Mouse (Mus musculus) hindbrain, embryonic 13.5 days (tissue): ENCODE results near the gene Gm49396. TPM values are rescaled to one million over a fixed set of nuclear protein-coding genes. Genes with fewer than 3 reads are reported as not detected.

ENCODE experiments used
- ATAC-seq: fragments of 200-750 bp; cut with Nextera tagmentation; 2 replicates; pipeline ENCODE4 v1.8.0; 2017; ENCODE audit warnings: moderate TSS enrichment; ENCODE audit not compliant: low FRiP score
- H3K27ac ChIP-seq: fragments of 300-500 bp; sonication (generic); 2 replicates; pipeline ENCODE4 v1.5.1; 2015; ENCODE audit warnings: inconsistent platforms, mild to moderate bottlenecking, moderate library complexity
- H3K27me3 ChIP-seq: fragments of 300-500 bp; sonication (generic); 2 replicates; pipeline ENCODE4 v1.6.1; 2015; ENCODE audit warnings: mild to moderate bottlenecking, inconsistent platforms
- H3K36me3 ChIP-seq: fragments of 300-500 bp; sonication (generic); 2 replicates; pipeline ENCODE4 v1.6.1; 2015; ENCODE audit warnings: mild to moderate bottlenecking, inconsistent platforms
- H3K4me1 ChIP-seq: fragments of 300-500 bp; sonication (generic); replicated peaks from 2 replicates; pipeline ENCODE4 v1.6.1; 2015; ENCODE audit warnings: inconsistent platforms
- H3K4me2 ChIP-seq: fragments of 300-500 bp; sonication (generic); 2 replicates; pipeline ENCODE4 v1.6.1; 2015; ENCODE audit warnings: inconsistent platforms, mild to moderate bottlenecking, moderate library complexity
- H3K4me3 ChIP-seq: fragments of 300-500 bp; sonication (generic); 2 replicates; pipeline ENCODE4 v1.5.1; 2015; ENCODE audit warnings: mild to moderate bottlenecking, inconsistent platforms
- H3K9ac ChIP-seq: fragments of 300-500 bp; sonication (generic); 2 replicates; pipeline ENCODE4 v1.6.1; 2015; ENCODE audit warnings: mild to moderate bottlenecking, inconsistent platforms
- H3K9me3 ChIP-seq: fragments of 300-500 bp; sonication (generic); 2 replicates; pipeline ENCODE4 v1.6.1; 2016; ENCODE audit warnings: inconsistent platforms
- WGBS: fragments of 180-500 bp; shearing (Covaris S2); methylation state at CpG from one replicate; pipeline ENCODE4 v1.1.7; 2015; 5-methylcytosine and 5-hydroxymethylcytosine counted together
- microRNA-seq: library from miRNA; unstranded; fragments of <30 nt; microRNA quantifications from one replicate; pipeline ENCODE4, GENCODE M21; 2016
- polyA plus RNA-seq: library from polyadenylated mRNA; unstranded; fragments of >200 nt; fragmentation: Nextera tagmentation; extraction: Ambion mirVana; gene quantifications from 2 replicates; pipeline ENCODE4 v1.2.1, GENCODE M21; 2015

Gene Gm49396
- polyA plus RNA-seq, 1 experiment from 2014 or later: 19.8 TPM

GRCm38 (mm10) chr7:30608476-30608875, 45.3 kb downstream of the Gm49396 start:
- H3K27ac ChIP-seq: no peak overlapping the region
- H3K27me3 ChIP-seq: no peaks in the 10 kb centered on the region
- no peak overlapping the region for H3K4me2 ChIP-seq
- ATAC-seq: no peak
- H3K9me3 ChIP-seq: no peaks in the 10 kb centered on the region
- WGBS: 54% methylated on average over 16 of the region's 16 CpGs
- no peaks in the 10 kb centered on the region for H3K4me1 ChIP-seq
- no peak overlapping the region for H3K9ac ChIP-seq
- no peak overlapping the region for H3K4me3 ChIP-seq
- H3K36me3 ChIP-seq: no peaks in the 10 kb centered on the region

- Histone ChIP-seq H3K4me2 (no peak overlapping the region), H3K4me3 (no peak overlapping the region), H3K27me3 (no peaks in the 10 kb centered on the region), H3K9ac (no peak overlapping the region), H3K27ac (no peak overlapping the region), H3K36me3 (peaks cover 2% of the 10 kb centered on the region; the same call in 1 of the 2 replicates), H3K4me1 (no peaks in the 10 kb centered on the region), H3K9me3 (no peaks in the 10 kb centered on the region)
- WGBS: 66% methylated on average over 7 of the region's 7 CpGs
- ATAC-seq: no peak
These were observed 46.9 kb downstream of the Gm49396 start for GRCm38 (mm10) chr7:30610043-30610442.

- no peak; the same call in 1 of the 2 replicates for ATAC-seq
- Histone ChIP-seq H3K36me3 (peaks cover 29% of the 10 kb centered on the region), H3K4me1 (no peaks in the 10 kb centered on the region), H3K9me3 (no peaks in the 10 kb centered on the region), H3K9ac (0 out of 2 replicates have a peak within 1 kb of the TSS, but pooled peaks have one; percentile 13), H3K4me2 (no peak within 1 kb of the TSS), H3K27me3 (no peaks in the 10 kb centered on the region), H3K27ac (no peak within 1 kb of the TSS), H3K4me3 (no peak within 1 kb of the TSS)
- WGBS: 75% methylated on average over 8 of the region's 8 CpGs
These were observed 49.7 kb downstream of the Gm49396 start, which contains the start of gene Upk1a for GRCm38 (mm10) chr7:30612654-30613402. TSS of gene Upk1a (minus strand) at chr7:30612847.

GRCm38 (mm10) chr7:30613529-30614112, 50.5 kb downstream of the Gm49396 start:
- ATAC-seq: no peak
- H3K27me3 ChIP-seq: no peaks in the 10 kb centered on the region
- no peak overlapping the region for H3K9ac ChIP-seq
- H3K4me1 ChIP-seq: no peaks in the 10 kb centered on the region
- no peak overlapping the region for H3K4me2 ChIP-seq
- H3K27ac ChIP-seq: no peak overlapping the region
- no peak overlapping the region for H3K4me3 ChIP-seq
- WGBS: 22% methylated on average over 14 of the region's 14 CpGs
- H3K36me3 ChIP-seq: peaks cover 37% of the 10 kb centered on the region
- H3K9me3 ChIP-seq: no peaks in the 10 kb centered on the region

- WGBS: 88% methylated on average over 2 of the region's 2 CpGs
- H3K27ac ChIP-seq: no peak overlapping the region
These were observed 51.3 kb downstream of the Gm49396 start for GRCm38 (mm10) chr7:30614454-30614853.

GRCm38 (mm10) chr7:30615049-30615760, 52.1 kb downstream of the Gm49396 start:
- 54% methylated on average over 5 of the region's 5 CpGs for WGBS
- Histone ChIP-seq H3K27me3 (no peaks in the 10 kb centered on the region), H3K4me3 (no peak overlapping the region), H3K9ac (no peak overlapping the region), H3K4me1 (no peaks in the 10 kb centered on the region), H3K27ac (no peak overlapping the region), H3K4me2 (no peak overlapping the region), H3K36me3 (peaks cover 48% of the 10 kb centered on the region), H3K9me3 (no peaks in the 10 kb centered on the region)
- 0 out of 2 replicates have a peak, but pooled peaks have one; percentile 44 for ATAC-seq

More at GRCm38 (mm10) chr7:30614454-30614853, 51.3 kb downstream of the Gm49396 start:
- Histone ChIP-seq H3K9me3 (no peaks in the 10 kb centered on the region), H3K9ac (no peak overlapping the region), H3K4me1 (no peaks in the 10 kb centered on the region), H3K4me3 (no peak overlapping the region), H3K27me3 (no peaks in the 10 kb centered on the region), H3K4me2 (no peak overlapping the region), H3K36me3 (peaks cover 46% of the 10 kb centered on the region)
- no peak for ATAC-seq

Small RNA genes lying within 50 kb of the gene (microRNA-seq; reads per million reads assigned to microRNA genes)
- gene Gm38670 (not detected), gene Mir3569 (not detected)

Other genes with a start within 250 kb of the Gm49396 start
- gene Syne4, start 248.5 kb upstream of the Gm49396 start, polyA plus RNA-seq: 13.1 and 16.8 TPM in 2 replicates
- 0.36 TPM in 1 of 2 replicates, not detected in the other for gene E130208F15Rik, start 241.6 kb upstream of the Gm49396 start, polyA plus RNA-seq
- 21.4 and 21.6 TPM in 2 replicates for gene Sdhaf1, start 239.4 kb upstream of the Gm49396 start, polyA plus RNA-seq
- gene Lrfn3, start 200.6 kb upstream of the Gm49396 start, polyA plus RNA-seq: 13.2 and 13.4 TPM in 2 replicates
- gene Tyrobp, start 149.6 kb upstream of the Gm49396 start, polyA plus RNA-seq: 29.8 and 38.1 TPM in 2 replicates
- 0.52 and 0.88 TPM in 2 replicates for gene Hcst, start 143.5 kb upstream of the Gm49396 start, polyA plus RNA-seq
- gene Nfkbid, start 141.6 kb upstream of the Gm49396 start, polyA plus RNA-seq: 2.0 TPM in 2 replicates
- gene Aplp1, start 117.8 kb upstream of the Gm49396 start, polyA plus RNA-seq: 583 and 599 TPM in 2 replicates
- 6.6 and 10.0 TPM in 2 replicates for gene Kirrel2, start 105.7 kb upstream of the Gm49396 start, polyA plus RNA-seq
- 0.94 and 1.8 TPM in 2 replicates for gene Nphs1, start 105.0 kb upstream of the Gm49396 start, polyA plus RNA-seq
- gene Prodh2, start 69.7 kb upstream of the Gm49396 start, polyA plus RNA-seq: not detected in 2 replicates
- gene Arhgap33, start 28.3 kb upstream of the Gm49396 start, polyA plus RNA-seq: 103 and 111 TPM in 2 replicates
- gene Hspb6, start 11.2 kb upstream of the Gm49396 start, polyA plus RNA-seq: 7.8 and 7.9 TPM in 2 replicates
- 8.1 and 8.4 TPM in 2 replicates for gene Proser3, start 11.0 kb upstream of the Gm49396 start, polyA plus RNA-seq
- 51.7 and 57.9 TPM in 2 replicates for gene Lin37, start 3.5 kb upstream of the Gm49396 start, polyA plus RNA-seq
- 98.9 and 105 TPM in 2 replicates for gene U2af1l4, start within 50 bp of the Gm49396 start, polyA plus RNA-seq
- 134 and 139 TPM in 2 replicates for gene Psenen, start 283 bp downstream of the Gm49396 start, polyA plus RNA-seq
- gene Igflr1, start 2.1 kb downstream of the Gm49396 start, polyA plus RNA-seq: 5.3 and 6.1 TPM in 2 replicates
- 10.7 and 11.3 TPM in 2 replicates for gene Kmt2b, start 25.4 kb downstream of the Gm49396 start, polyA plus RNA-seq
- 0.21 and 0.25 TPM in 2 replicates for gene Zbtb32, start 35.6 kb downstream of the Gm49396 start, polyA plus RNA-seq
- 0.49 and 0.63 TPM in 2 replicates for gene Upk1a, start 49.5 kb downstream of the Gm49396 start, polyA plus RNA-seq
- gene Cox6b1, start 62.8 kb downstream of the Gm49396 start, polyA plus RNA-seq: 1,107 TPM in 2 replicates
- gene Etv2, start 72.5 kb downstream of the Gm49396 start, polyA plus RNA-seq: not detected in 2 replicates
- gene Rbm42, start 87.0 kb downstream of the Gm49396 start, polyA plus RNA-seq: 137 and 140 TPM in 2 replicates
- 23.2 and 27.1 TPM in 2 replicates for gene Haus5, start 101.7 kb downstream of the Gm49396 start, polyA plus RNA-seq
- not detected in 2 replicates for gene Pmis2, start 108.3 kb downstream of the Gm49396 start, polyA plus RNA-seq
- not detected in 2 replicates for gene 2200002J24Rik, start 135.6 kb downstream of the Gm49396 start, polyA plus RNA-seq
- gene Atp4a, start 148.9 kb downstream of the Gm49396 start, polyA plus RNA-seq: 1.2 and 1.6 TPM in 2 replicates
- gene Tmem147, start 166.2 kb downstream of the Gm49396 start, polyA plus RNA-seq: 232 and 243 TPM in 2 replicates
- gene Gapdhs, start 180.3 kb downstream of the Gm49396 start, polyA plus RNA-seq: 1.3 and 1.7 TPM in 2 replicates
- 1.3 and 1.7 TPM in 2 replicates for gene Sbsn, start 188.1 kb downstream of the Gm49396 start, polyA plus RNA-seq
- 0.52 and 0.70 TPM in 2 replicates for gene Dmkn, start 200.4 kb downstream of the Gm49396 start, polyA plus RNA-seq
- gene Krtdap, start 224.6 kb downstream of the Gm49396 start, polyA plus RNA-seq: 1.1 TPM in 1 of 2 replicates, not detected in the other